Mouse (Mus musculus): ENCODE measurements at regions not wholly inside any gene's neighbourhood (a gene's known extent, or its start where the extent isn't known, plus 50 kb on each side); places are given as distances from the start of the nearest gene placed in this dataset.

DNA sequence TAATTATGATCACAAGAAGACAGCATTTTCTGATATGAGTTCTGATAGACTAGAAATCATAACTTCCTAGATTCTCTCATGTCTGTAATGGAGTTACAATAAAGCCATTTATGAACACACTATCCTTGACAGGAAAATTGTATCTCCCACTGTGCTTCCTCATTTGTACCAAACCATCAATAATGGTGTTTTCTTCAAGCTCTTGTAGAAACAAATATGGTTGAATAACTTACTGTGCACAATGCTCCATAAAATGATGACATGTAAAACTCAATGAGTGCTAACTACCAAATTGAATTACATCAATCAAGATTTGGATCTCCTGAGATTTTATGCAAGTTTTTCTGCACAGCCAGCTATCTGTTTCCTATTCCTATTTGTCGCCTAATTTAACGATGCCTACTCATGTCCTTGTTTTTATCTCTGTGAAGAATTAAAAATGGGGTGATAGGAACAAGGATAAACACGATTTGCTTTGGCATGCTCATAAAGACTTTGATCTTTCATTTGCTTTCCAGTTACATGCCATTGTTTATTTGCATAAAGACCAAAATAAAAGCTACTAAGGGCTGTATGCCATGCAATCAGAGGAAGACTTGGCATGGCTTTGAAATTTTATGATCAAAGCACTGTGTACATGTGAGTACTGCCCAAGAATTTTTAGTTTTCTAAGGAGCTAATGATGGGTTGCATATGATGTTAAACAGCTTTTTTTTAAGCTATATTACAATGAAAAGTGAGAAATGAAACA is 780.6 kb upstream of the Slit2 start:
- TF ChIP-seq POLR2A (IDR thresholded peaks at IDR 0.05; ENCODE audit: borderline replicate concordance, extremely low read depth, insufficient read depth, insufficient read length, poor library complexity, severe bottlenecking) (no peak), CTCF (IDR thresholded peaks at IDR 0.05; ENCODE audit: borderline replicate concordance, extremely low read depth, insufficient read depth, insufficient read length) (no peak)

Data from brain, embryonic 14.5 days (tissue).